Mouse (Mus musculus): Measurements from ENCODE around the gene Rnf151. TPM values are rescaled to one million over a fixed set of nuclear protein-coding genes. Genes with fewer than 3 reads are reported as not detected.
"Not testable (repeated sequence)": the region's sequence is repeated elsewhere in the genome, so short reads cannot be mapped to it uniquely, and the experiment has no call there.

Gene Rnf151
- polyA plus RNA-seq, 1 experiment = 0.86 TPM

DNA sequence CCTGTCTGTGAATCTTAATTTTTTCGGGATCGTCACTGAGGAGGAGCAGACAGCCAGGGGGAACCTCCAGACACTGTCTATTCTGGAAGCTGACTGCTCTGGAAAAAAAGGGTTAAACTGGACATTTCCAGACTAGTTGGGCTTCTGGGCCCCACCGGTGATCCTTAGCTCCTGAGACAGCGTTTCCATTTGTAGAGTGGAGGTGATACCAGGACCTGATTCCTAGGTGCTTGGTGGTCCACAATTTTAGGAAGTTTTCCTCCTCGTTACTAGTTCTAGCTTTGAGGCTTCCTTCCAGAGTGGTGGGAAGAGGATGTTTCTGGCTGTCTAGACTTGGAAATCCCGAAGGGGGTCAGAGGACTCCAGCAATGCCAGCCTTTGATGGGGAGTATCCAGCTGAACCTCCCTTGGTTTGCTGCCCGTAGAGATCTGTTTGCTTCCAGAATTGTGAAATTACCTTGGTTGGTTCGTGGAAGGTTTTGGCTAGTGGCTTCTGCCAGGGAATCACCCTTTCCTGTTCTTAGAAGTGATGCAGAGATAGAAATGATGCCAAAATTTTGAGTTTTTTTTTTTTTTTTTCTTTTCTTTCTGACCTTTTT lies 47.5 kb downstream of the Rnf151 start:
- no peaks in the 10 kb centered on the region for H3K27me3 ChIP-seq (ENCODE audit: control insufficient read depth, insufficient read depth, low read length)
- peak overlapping the region; percentile 76 for H3K4me3 ChIP-seq (ENCODE audit: extremely low read depth, insufficient read depth, insufficient read length)
- WGBS = 11% methylated on average over 8 of the region's 8 CpGs
- DNase-seq (ENCODE audit: low read depth in 1 of 2, low spot score in 2 of 2) = no peak
- H3K36me3 ChIP-seq (ENCODE audit: control insufficient read depth, insufficient read depth, low read length) = no peaks in the 10 kb centered on the region
- no peak overlapping the region for H3K27ac ChIP-seq (ENCODE audit: insufficient read depth, low read length)
- TF ChIP-seq POLR2A (IDR thresholded peaks at IDR 0.05; ENCODE audit: low read depth, low read length) = no peak
- no peak for TF ChIP-seq CTCF (IDR thresholded peaks at IDR 0.05; ENCODE audit: extremely low read depth, insufficient read depth, insufficient read length, insufficient replicate concordance)
- H3K4me1 ChIP-seq (ENCODE audit: control insufficient read depth, insufficient read depth, insufficient read length) = peaks cover 12% of the 10 kb centered on the region; the same call in 1 of the 2 replicates

DNA sequence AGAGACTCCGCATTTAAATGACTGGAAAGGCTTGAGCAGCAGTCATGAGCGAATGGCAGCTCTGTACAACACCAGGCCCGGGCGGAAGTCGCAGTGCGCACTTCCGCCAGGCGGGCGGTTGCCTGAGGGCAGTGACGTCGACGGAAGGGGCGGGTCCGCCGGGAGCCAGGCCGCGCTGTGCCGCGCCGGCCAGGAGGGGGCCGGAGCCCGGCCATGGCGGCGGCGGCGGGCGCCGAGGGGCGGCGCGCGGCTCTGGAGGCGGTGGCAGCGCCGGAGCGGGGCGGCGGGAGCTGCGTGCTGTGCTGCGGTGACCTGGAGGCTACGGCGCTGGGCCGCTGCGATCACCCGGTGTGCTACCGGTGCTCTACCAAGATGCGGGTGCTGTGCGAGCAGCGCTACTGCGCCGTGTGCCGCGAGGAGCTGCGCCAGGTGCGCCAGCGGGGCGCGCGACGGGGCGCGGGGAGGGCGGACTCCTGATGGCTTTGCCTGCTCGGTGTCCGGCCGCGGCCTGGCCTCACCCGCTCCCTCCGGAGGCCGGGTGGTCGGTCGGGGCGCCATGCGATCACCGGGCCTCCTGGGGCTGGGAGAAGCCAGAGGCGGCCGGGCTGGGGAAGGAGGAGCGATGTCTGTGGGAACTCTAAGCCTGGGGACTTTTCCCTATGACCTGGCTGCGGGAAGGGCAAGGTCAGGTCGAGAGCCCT lies 48.2 kb downstream of the Rnf151 start, which contains the start of gene Zfp598:
Zfp598 (plus strand) TSS at position 143 of the 701 bp plus-strand sequence.
- Histone ChIP-seq H3K36me3 (ENCODE audit: control insufficient read depth, insufficient read depth, low read length) (no peaks in the 10 kb centered on the region), H3K27ac (ENCODE audit: insufficient read depth, low read length) (peak within 1 kb of the TSS; percentile 58), H3K27me3 (ENCODE audit: control insufficient read depth, insufficient read depth, low read length) (no peaks in the 10 kb centered on the region), H3K4me1 (ENCODE audit: control insufficient read depth, insufficient read depth, insufficient read length) (peaks cover 12% of the 10 kb centered on the region; the same call in 1 of the 2 replicates), H3K4me3 (ENCODE audit: extremely low read depth, insufficient read depth, insufficient read length) (peak within 1 kb of the TSS; percentile 76)
- peak; percentile 86 to 94 for DNase-seq (ENCODE audit: low read depth in 1 of 2, low spot score in 2 of 2)
- TF ChIP-seq CTCF (IDR thresholded peaks at IDR 0.05; ENCODE audit: extremely low read depth, insufficient read depth, insufficient read length, insufficient replicate concordance) (no peak), POLR2A (IDR thresholded peaks at IDR 0.05; ENCODE audit: low read depth, low read length) (peak; percentile 41; the same call in 1 of the 2 replicates)
- WGBS = 1% methylated on average over 76 of the region's 80 CpGs

DNA sequence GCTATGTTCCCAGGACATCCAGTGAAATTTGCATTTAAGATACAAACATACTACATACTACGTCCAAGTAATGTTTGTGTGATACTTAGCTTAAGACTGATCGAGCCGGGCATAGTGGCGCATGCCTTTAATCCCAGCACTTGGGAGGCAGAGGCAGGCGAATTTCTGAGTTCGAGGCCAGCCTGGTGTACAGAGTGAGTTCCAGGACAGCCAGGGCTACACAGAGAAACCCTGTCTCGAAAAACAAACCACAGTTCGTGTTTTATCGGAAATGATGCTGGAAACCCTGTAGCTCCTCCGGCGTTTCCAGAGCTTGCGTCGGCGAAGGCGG lies 48.7 kb downstream of the Rnf151 start:
- DNase-seq (ENCODE audit: low read depth in 1 of 2, low spot score in 2 of 2); H3K36me3 ChIP-seq (ENCODE audit: control insufficient read depth, insufficient read depth, low read length); H3K27me3 ChIP-seq (ENCODE audit: control insufficient read depth, insufficient read depth, low read length): not testable (repeated sequence)
- Histone ChIP-seq H3K4me3 (ENCODE audit: extremely low read depth, insufficient read depth, insufficient read length) (peak overlapping the region; percentile 49), H3K27ac (ENCODE audit: insufficient read depth, low read length) (peak overlapping the region; percentile 46; the same call in 1 of the 2 replicates), H3K4me1 (ENCODE audit: control insufficient read depth, insufficient read depth, insufficient read length) (peaks cover 12% of the 10 kb centered on the region; the same call in 1 of the 2 replicates)
- 8% methylated on average over 15 of the region's 15 CpGs for WGBS

DNA sequence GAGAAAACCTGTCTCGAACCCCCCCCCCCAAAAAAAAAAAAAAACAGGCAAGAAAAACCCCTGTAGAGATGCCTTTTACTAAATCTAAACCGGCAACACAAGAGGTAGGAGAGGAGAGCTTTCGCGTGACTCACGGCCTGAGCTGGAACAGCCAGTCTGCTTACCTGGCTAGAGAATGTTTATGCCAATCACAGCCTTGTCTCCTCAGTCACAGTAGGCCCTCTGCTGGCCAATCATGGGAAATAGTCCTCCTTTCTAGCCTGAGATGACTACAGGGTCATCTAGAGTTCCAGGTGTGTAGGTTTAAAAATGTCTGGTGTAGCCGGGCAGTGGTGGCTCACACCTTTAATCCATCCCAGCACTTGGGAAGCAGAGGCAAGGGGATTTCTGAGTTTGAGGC lies 50.4 kb downstream of the Rnf151 start:
- TF ChIP-seq CTCF (IDR thresholded peaks at IDR 0.05; ENCODE audit: extremely low read depth, insufficient read depth, insufficient read length, insufficient replicate concordance) (peak; percentile 41; the same call in 1 of the 2 replicates), POLR2A (IDR thresholded peaks at IDR 0.05; ENCODE audit: low read depth, low read length) (no peak)
- Histone ChIP-seq H3K27me3 (ENCODE audit: control insufficient read depth, insufficient read depth, low read length) (no peaks in the 10 kb centered on the region), H3K4me1 (ENCODE audit: control insufficient read depth, insufficient read depth, insufficient read length) (peaks cover 12% of the 10 kb centered on the region; the same call in 1 of the 2 replicates), H3K4me3 (ENCODE audit: extremely low read depth, insufficient read depth, insufficient read length) (no peak overlapping the region), H3K27ac (ENCODE audit: insufficient read depth, low read length) (no peak overlapping the region), H3K36me3 (ENCODE audit: control insufficient read depth, insufficient read depth, low read length) (no peaks in the 10 kb centered on the region)
- 17% methylated on average over 6 of the region's 6 CpGs for WGBS
- DNase-seq (ENCODE audit: low read depth in 1 of 2, low spot score in 2 of 2) = peak; percentile 52 to 71

DNA sequence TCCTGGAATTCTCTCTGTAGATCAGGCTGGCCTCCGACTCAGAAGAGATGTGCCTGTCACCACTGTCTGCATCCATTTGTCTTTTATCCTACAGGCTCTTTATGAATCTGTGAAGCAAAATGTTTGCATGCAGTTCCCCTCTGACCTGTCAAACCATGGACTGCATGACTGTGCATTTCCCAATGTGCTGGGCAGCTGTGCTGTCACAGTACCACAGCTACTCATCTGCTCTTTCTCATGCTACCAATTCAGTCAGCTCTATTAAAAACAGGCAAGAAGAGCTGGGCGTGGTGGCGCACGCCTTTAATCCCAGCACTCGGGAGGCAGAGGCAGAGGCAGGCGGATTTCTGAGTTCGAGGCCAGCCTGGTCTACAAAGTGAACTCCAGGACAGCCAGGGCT lies 50.9 kb downstream of the Rnf151 start:
- peaks cover 10% of the 10 kb centered on the region; the same call in 1 of the 2 replicates for H3K4me1 ChIP-seq (ENCODE audit: control insufficient read depth, insufficient read depth, insufficient read length)
- H3K4me3 ChIP-seq (ENCODE audit: extremely low read depth, insufficient read depth, insufficient read length); H3K27me3 ChIP-seq (ENCODE audit: control insufficient read depth, insufficient read depth, low read length); H3K36me3 ChIP-seq (ENCODE audit: control insufficient read depth, insufficient read depth, low read length); DNase-seq (ENCODE audit: low read depth in 1 of 2, low spot score in 2 of 2); H3K27ac ChIP-seq (ENCODE audit: insufficient read depth, low read length): not testable (repeated sequence)
- 78% methylated on average over 7 of the region's 7 CpGs for WGBS

Other genes with a start within 250 kb of the Rnf151 start
- gene E4f1, start 247.8 kb downstream of the Rnf151 start, polyA plus RNA-seq (2012; rRNA removed) = 95.9 and 110 TPM in 2 replicates
- gene Pgp, start 247.7 kb downstream of the Rnf151 start, polyA plus RNA-seq (2012; rRNA removed) = 31.6 and 51.3 TPM in 2 replicates
- gene Bricd5, start 244.2 kb downstream of the Rnf151 start, polyA plus RNA-seq (2012; rRNA removed) = 1.5 and 1.9 TPM in 2 replicates
- 37.8 and 43.7 TPM in 2 replicates for gene Mlst8, start 239.0 kb downstream of the Rnf151 start, polyA plus RNA-seq (2012; rRNA removed)
- 0.40 and 0.47 TPM in 2 replicates for gene Caskin1, start 229.5 kb downstream of the Rnf151 start, polyA plus RNA-seq (2012; rRNA removed)
- gene Traf7, start 190.1 kb downstream of the Rnf151 start, polyA plus RNA-seq (2012; rRNA removed) = 182 and 213 TPM in 2 replicates
- 2.2 and 2.5 TPM in 2 replicates for gene Rab26, start 183.9 kb downstream of the Rnf151 start, polyA plus RNA-seq (2012; rRNA removed)
- gene Pkd1, start 168.2 kb downstream of the Rnf151 start, polyA plus RNA-seq (2012; rRNA removed) = 70.8 and 73.9 TPM in 2 replicates
- 86.1 and 90.2 TPM in 2 replicates for gene Tsc2, start 85.4 kb downstream of the Rnf151 start, polyA plus RNA-seq (2012; rRNA removed)
- 7.1 and 8.1 TPM in 2 replicates for gene Nthl1, start 85.4 kb downstream of the Rnf151 start, polyA plus RNA-seq (2012; rRNA removed)
- gene Slc9a3r2, start 67.7 kb downstream of the Rnf151 start, polyA plus RNA-seq (2012; rRNA removed) = 62.2 and 66.7 TPM in 2 replicates
- 0.71 and 1.7 TPM in 2 replicates for gene Npw, start 59.6 kb downstream of the Rnf151 start, polyA plus RNA-seq (2012; rRNA removed)
- 59.7 and 77.0 TPM in 2 replicates for gene Zfp598, start 48.4 kb downstream of the Rnf151 start, polyA plus RNA-seq (2012; rRNA removed)
- gene Syngr3, start 28.1 kb downstream of the Rnf151 start, polyA plus RNA-seq (2012; rRNA removed) = 0.20 and 0.23 TPM in 2 replicates
- gene Gfer, start 21.9 kb downstream of the Rnf151 start, polyA plus RNA-seq (2012; rRNA removed) = 13.8 and 26.7 TPM in 2 replicates
- 6.8 and 7.5 TPM in 2 replicates for gene Noxo1, start 21.8 kb downstream of the Rnf151 start, polyA plus RNA-seq (2012; rRNA removed)
- 52.5 and 59.8 TPM in 2 replicates for gene Tbl3, start 10.4 kb downstream of the Rnf151 start, polyA plus RNA-seq (2012; rRNA removed)
- 2,560 and 3,342 TPM in 2 replicates for gene Rps2, start 53 bp upstream of the Rnf151 start, polyA plus RNA-seq (2012; rRNA removed)
- 91.1 and 135 TPM in 2 replicates for gene Ndufb10, start 6.4 kb upstream of the Rnf151 start, polyA plus RNA-seq (2012; rRNA removed)
- not detected in 2 replicates for gene Rpl3l, start 9.8 kb upstream of the Rnf151 start, polyA plus RNA-seq (2012; rRNA removed)
- gene Msrb1, start 18.6 kb upstream of the Rnf151 start, polyA plus RNA-seq (2012; rRNA removed) = 56.7 and 66.9 TPM in 2 replicates
- 0.42 and 0.45 TPM in 2 replicates for gene Hs3st6, start 34.9 kb upstream of the Rnf151 start, polyA plus RNA-seq (2012; rRNA removed)
- gene Meiob, start 86.2 kb upstream of the Rnf151 start, polyA plus RNA-seq (2012; rRNA removed) = not detected in 2 replicates
- gene Hagh, start 122.1 kb upstream of the Rnf151 start, polyA plus RNA-seq (2012; rRNA removed) = 142 and 147 TPM in 2 replicates
- gene Fahd1, start 132.3 kb upstream of the Rnf151 start, polyA plus RNA-seq (2012; rRNA removed) = 7.7 and 8.7 TPM in 2 replicates
- 1.1 and 1.9 TPM in 2 replicates for gene Igfals, start 147.9 kb upstream of the Rnf151 start, polyA plus RNA-seq (2012; rRNA removed)
- 43.5 and 47.2 TPM in 2 replicates for gene Nubp2, start 168.3 kb upstream of the Rnf151 start, polyA plus RNA-seq (2012; rRNA removed)
- 76.9 and 112 TPM in 2 replicates for gene Spsb3, start 168.6 kb upstream of the Rnf151 start, polyA plus RNA-seq (2012; rRNA removed)
- 35.2 and 45.9 TPM in 2 replicates for gene Eme2, start 177.0 kb upstream of the Rnf151 start, polyA plus RNA-seq (2012; rRNA removed)
- 68.9 and 106 TPM in 2 replicates for gene Mrps34, start 177.1 kb upstream of the Rnf151 start, polyA plus RNA-seq (2012; rRNA removed)
- gene Nme3, start 178.4 kb upstream of the Rnf151 start, polyA plus RNA-seq (2012; rRNA removed) = 45.3 and 54.4 TPM in 2 replicates
- 127 and 135 TPM in 2 replicates for gene Mapk8ip3, start 218.9 kb upstream of the Rnf151 start, polyA plus RNA-seq (2012; rRNA removed)
- 8.6 and 10.5 TPM in 2 replicates for gene Jpt2, start 242.6 kb upstream of the Rnf151 start, polyA plus RNA-seq (2012; rRNA removed)

Measured in spleen, adult 2 months (tissue).